Comparison of ENCODE assay signal across 8 mouse cellular contexts in the genomic region with DNA sequence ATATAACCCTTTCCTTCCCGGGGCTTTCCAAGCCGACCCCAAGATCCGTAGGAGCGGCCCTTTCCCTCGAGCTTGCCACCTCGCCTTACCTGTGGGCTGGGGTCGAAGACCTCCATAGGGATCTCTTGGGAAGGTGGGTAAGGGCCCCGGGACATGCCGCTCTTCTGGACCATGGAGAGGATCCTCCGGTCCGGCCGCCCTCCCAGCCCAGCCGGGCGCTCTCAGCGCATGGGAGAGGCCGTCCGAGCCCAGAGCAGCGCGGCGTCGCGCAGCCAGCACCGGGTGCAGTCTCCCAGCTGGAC. TPM values are rescaled to one million over a fixed set of nuclear protein-coding genes. Genes with fewer than 3 reads are reported as not detected.
DNase-seq lines count a peak whose midpoint lies in the region; ATAC-seq and TF ChIP-seq lines count a peak whose summit lies in the region.

No protein-coding gene starts in this region.

- TF ChIP-seq POLR2A in testis, adult 2 months (IDR thresholded peaks at IDR 0.05; ENCODE audit: control insufficient read depth, low read depth, low read length): no peak

- H3K4me1 ChIP-seq in testis, adult 2 months (ENCODE audit: control insufficient read depth, insufficient read depth, low read length): peaks cover 17% of the 10 kb centered on the region
- H3K4me1 ChIP-seq in limb, embryonic 15.5 days: peaks cover 45% of the 10 kb centered on the region
- H3K4me1 ChIP-seq in stomach, embryonic 15.5 days: peaks cover 43% of the 10 kb centered on the region

- peak overlapping the region; percentile 80 for H3K9ac ChIP-seq in limb, embryonic 15.5 days
- H3K9ac ChIP-seq in stomach, embryonic 15.5 days: peak overlapping the region; percentile 83

- peak overlapping the region; percentile 76 for H3K27ac ChIP-seq in testis, adult 2 months (ENCODE audit: control insufficient read depth, insufficient read depth, low read depth, low read length)
- peak overlapping the region; percentile 91 for H3K27ac ChIP-seq in limb, embryonic 15.5 days
- H3K27ac ChIP-seq in stomach, embryonic 15.5 days: peak overlapping the region; percentile 84

- WGBS in limb, embryonic 15.5 days: under 1% methylated on average over 23 of the region's 23 CpGs
- WGBS in stomach, embryonic 15.5 days: 1% methylated on average over 23 of the region's 23 CpGs

- no peaks in the 10 kb centered on the region for H3K27me3 ChIP-seq in testis, adult 2 months (ENCODE audit: control insufficient read depth, insufficient read depth, low read length)
- no peaks in the 10 kb centered on the region for H3K27me3 ChIP-seq in limb, embryonic 15.5 days
- no peaks in the 10 kb centered on the region for H3K27me3 ChIP-seq in stomach, embryonic 15.5 days (replicated peaks)

- no peaks in the 10 kb centered on the region for H3K9me3 ChIP-seq in limb, embryonic 15.5 days
- H3K9me3 ChIP-seq in stomach, embryonic 15.5 days: no peaks in the 10 kb centered on the region

- H3K4me3 ChIP-seq in testis, adult 2 months (ENCODE audit: control insufficient read depth, low read depth, low read length): peak overlapping the region; percentile 85
- peak overlapping the region; percentile 88 for H3K4me3 ChIP-seq in limb, embryonic 15.5 days
- H3K4me3 ChIP-seq in stomach, embryonic 15.5 days (replicated peaks): peak overlapping the region; percentile 77

- no peaks in the 10 kb centered on the region for H3K36me3 ChIP-seq in testis, adult 2 months (ENCODE audit: control insufficient read depth, insufficient read depth, low read length)
- peaks cover 14% of the 10 kb centered on the region for H3K36me3 ChIP-seq in limb, embryonic 15.5 days
- no peaks in the 10 kb centered on the region for H3K36me3 ChIP-seq in stomach, embryonic 15.5 days

- TF ChIP-seq CTCF in testis, adult 2 months (IDR thresholded peaks at IDR 0.05; ENCODE audit: control insufficient read depth, insufficient read depth, insufficient replicate concordance, low read depth, low read length): no peak

- DNase-seq in cerebellum, adult 8-10 months: peak; percentile 43
- no peak for DNase-seq in cerebellum, adult 11-12 months
- no peak for DNase-seq in testis, postnatal 10 days (ENCODE audit: low spot score)
- DNase-seq in thymus, adult 18-20 months: no peak
- DNase-seq in testis, postnatal 14 days (ENCODE audit: low spot score): no peak

- peak overlapping the region; percentile 84 for H3K4me2 ChIP-seq in limb, embryonic 15.5 days
- H3K4me2 ChIP-seq in stomach, embryonic 15.5 days: peak overlapping the region; percentile 95

- ATAC-seq in limb, embryonic 15.5 days (ENCODE audit: insufficient number of reproducible peaks, low FRiP score, low TSS enrichment, low read depth): no peak
- ATAC-seq in stomach, embryonic 15.5 days (ENCODE audit: insufficient read depth, low FRiP score, low read depth): no peak; the same call in 1 of the 2 replicates

RNA-seq across cellular contexts. Expression of a gene that starts 0.6 kb away (rescaled TPM):
- 76.7 and 79.4 TPM in 2 replicates for polyA plus RNA-seq in testis, adult 2 months (2012; rRNA removed)
- polyA plus RNA-seq in limb, embryonic 15.5 days (2015; fragmentation: Nextera tagmentation; extraction: Ambion mirVana): 19.6 and 31.1 TPM in 2 replicates
- 7.3 and 9.5 TPM in 2 replicates for polyA plus RNA-seq in stomach, embryonic 15.5 days (2015; fragmentation: Nextera tagmentation; extraction: Ambion mirVana)

RNA-seq across cellular contexts. Expression of a gene that starts 4.3 kb away (rescaled TPM):
- 236 and 267 TPM in 2 replicates for polyA plus RNA-seq in testis, adult 2 months (2012; rRNA removed)
- polyA plus RNA-seq in limb, embryonic 15.5 days (2015; fragmentation: Nextera tagmentation; extraction: Ambion mirVana): 1,005 and 1,062 TPM in 2 replicates
- polyA plus RNA-seq in stomach, embryonic 15.5 days (2015; fragmentation: Nextera tagmentation; extraction: Ambion mirVana): 855 and 1,061 TPM in 2 replicates

RNA-seq across cellular contexts. Expression of a gene that starts 26.2 kb away (rescaled TPM):
- 0.20 and 0.44 TPM in 2 replicates for polyA plus RNA-seq in testis, adult 2 months (2012; rRNA removed)
- 13.8 and 16.4 TPM in 2 replicates for polyA plus RNA-seq in limb, embryonic 15.5 days (2015; fragmentation: Nextera tagmentation; extraction: Ambion mirVana)
- polyA plus RNA-seq in stomach, embryonic 15.5 days (2015; fragmentation: Nextera tagmentation; extraction: Ambion mirVana): 8.2 and 13.4 TPM in 2 replicates

RNA-seq across cellular contexts. Expression of a gene that starts 31.1 kb away (rescaled TPM):
- polyA plus RNA-seq in testis, adult 2 months (2012; rRNA removed): 7.3 and 7.6 TPM in 2 replicates
- polyA plus RNA-seq in limb, embryonic 15.5 days (2015; fragmentation: Nextera tagmentation; extraction: Ambion mirVana): 0.68 TPM in 2 replicates
- 0.21 and 0.41 TPM in 2 replicates for polyA plus RNA-seq in stomach, embryonic 15.5 days (2015; fragmentation: Nextera tagmentation; extraction: Ambion mirVana)

RNA-seq across cellular contexts. Expression of a gene that starts 36.0 kb away (rescaled TPM):
- polyA plus RNA-seq in testis, adult 2 months (2012; rRNA removed): 64.4 and 70.5 TPM in 2 replicates
- 1.7 TPM in 2 replicates for polyA plus RNA-seq in limb, embryonic 15.5 days (2015; fragmentation: Nextera tagmentation; extraction: Ambion mirVana)
- polyA plus RNA-seq in stomach, embryonic 15.5 days (2015; fragmentation: Nextera tagmentation; extraction: Ambion mirVana): 0.73 and 1.0 TPM in 2 replicates
